Mouse (Mus musculus) monocyte, adult 2 months (primary cell): Measurements from ENCODE around the gene Il11ra2.
"Not testable (repeated sequence)": the region's sequence is repeated elsewhere in the genome, so short reads cannot be mapped to it uniquely, and the experiment has no call there.

Experiments used
- DNase-seq, 2 experiments: peaks; one replicate each; pipeline ENCODE4 v3.0.0; 2022; ENCODE audit warnings: low spot score in 2 of 2, low read depth in 1 of 2

The Il11ra2 gene

DNA sequence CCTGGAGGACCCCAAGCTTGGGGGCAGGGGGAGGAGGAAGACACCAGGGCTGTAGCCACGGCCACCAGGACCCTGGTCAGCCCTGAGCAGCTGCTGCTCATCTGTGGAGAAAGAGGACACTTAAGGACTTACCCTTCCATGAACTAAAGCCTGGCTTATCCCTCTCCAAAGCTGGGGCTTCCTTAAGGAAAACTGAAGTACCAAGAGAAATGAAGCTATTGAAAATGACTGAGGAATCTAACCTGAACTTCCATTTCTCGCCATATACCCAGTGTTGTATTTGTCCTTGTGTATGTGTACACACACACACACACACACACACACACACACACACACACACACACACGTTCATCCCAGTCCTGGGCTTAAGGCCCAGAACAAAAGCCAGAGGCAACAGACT lies at the start of gene Il11ra2:
Il11ra2 (minus strand) TSS at position 101 of the 400 bp plus-strand sequence.
- DNase-seq = not testable (repeated sequence)

DNA sequence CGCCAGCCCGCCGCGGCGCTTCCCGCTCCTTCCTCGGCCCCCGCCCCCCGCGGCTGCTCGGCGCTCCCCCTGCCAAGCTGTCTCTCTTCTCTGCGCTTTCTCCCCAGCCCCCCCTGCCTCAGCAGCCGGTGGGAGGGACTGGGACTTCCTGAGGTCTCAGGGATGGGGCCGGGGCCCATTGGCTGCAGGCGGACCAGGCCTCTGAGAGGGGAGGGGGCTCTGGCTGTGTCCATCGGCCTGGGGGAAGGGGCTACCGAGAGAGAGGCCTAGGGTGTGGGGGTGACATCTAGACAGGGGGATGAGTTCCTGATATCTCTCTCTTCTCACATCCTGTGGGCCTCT lies 20.5 kb upstream of the Il11ra2 start:
- DNase-seq = not testable (repeated sequence)

DNA sequence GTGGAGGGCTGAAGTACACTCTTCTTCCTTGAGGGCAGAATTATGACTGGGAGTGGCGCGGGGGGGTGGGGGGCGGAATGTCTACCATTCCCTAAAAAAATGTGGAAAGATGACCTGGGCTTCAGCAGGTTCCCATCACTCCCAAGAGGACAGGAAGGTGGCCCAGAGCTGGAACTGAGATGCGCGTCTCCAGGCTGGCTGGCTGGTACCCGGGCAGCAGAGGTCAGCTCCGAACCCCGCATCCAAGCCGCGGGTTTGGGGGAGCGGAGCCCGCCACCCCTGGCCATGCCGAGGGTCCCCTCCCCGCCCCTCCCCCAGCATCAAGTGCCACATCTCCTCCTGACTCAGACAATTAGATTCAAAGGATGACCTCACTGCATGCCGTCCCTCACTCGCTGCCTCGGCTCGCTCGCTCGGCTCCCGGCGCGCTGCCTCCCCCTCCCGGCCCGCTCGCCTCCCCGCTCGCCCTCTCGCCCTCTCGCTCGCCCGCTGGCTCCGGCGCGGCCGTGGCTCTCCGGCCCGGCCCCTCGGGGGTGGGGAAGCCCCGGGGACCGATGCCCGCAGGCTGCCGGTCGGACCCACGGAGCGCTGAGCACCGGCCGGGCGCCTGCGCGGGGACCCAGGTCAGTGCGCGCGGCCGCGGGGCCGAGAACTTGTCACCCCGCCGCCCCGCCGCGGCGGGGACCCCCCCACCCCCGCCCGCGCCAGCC lies 19.9 kb upstream of the Il11ra2 start:
- DNase-seq = not testable (repeated sequence)

DNA sequence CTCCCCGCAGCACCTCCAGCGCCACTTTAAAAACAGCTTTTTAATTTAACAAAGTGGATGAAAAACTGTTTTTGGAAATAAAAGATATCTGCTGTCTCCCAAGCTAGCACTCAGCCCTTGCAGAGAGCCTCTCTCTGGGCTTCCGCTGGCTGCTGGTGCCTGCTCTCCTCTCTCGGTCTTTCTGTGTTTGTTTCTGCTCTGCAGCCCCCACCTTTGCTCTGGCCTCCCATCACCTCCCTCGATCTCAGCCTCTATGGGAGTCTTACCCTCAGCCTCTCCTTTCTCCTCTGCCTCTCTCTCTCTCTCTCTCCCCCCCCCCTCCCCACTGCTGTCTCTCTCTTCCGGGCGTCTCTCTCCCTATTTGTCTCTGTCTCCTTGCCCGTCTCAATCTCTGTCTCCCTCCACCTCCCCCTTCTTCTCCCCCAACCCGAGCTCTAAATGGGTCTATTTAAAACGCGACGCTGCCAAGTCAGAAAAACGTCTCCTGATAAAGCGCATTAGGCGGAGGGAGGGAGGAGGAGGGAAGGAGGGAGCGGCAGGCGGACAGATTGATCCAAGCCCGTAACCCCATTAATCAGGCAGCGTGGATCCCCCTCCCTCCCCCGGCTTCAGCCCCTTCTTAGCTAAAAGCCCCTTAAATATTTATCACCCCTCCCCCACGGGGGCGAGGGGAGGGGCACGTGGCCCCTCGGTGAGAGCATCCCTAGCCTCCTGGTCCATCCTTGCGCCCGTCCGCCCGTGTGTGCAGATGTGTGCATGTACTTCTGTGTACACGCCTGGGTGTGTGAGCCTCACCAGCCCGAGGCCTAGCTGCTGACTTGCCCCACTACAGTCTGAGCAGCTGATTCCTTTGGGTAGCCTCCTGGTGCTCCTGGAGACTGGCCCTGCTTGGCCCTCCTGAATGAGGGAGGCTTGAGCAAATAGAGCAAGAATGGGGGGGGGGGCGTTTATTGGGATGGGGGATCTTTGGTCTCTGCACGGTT lies 19.0 kb upstream of the Il11ra2 start:
- DNase-seq = not testable (repeated sequence)

DNA sequence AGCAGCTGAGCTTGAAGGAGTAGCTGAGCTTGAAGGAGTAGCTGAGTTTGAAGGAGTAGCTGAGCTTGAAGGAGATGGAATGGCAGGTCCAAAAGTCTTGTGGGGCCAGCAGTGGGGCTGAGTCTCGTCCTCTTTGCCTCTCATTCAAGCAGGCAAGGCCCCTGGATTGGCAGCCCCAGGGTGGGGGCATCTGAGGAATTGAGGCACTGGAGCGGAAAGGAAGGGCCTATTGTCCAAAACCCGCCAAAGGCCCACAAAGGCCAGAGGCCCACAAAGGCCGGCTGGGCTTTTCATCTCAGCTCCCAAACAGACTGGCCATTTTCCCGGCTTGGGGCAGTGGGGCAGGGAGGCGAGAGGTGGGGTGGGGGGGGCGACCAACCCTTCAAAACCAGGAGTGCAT lies 17.7 kb upstream of the Il11ra2 start:
- DNase-seq = not testable (repeated sequence)

DNA sequence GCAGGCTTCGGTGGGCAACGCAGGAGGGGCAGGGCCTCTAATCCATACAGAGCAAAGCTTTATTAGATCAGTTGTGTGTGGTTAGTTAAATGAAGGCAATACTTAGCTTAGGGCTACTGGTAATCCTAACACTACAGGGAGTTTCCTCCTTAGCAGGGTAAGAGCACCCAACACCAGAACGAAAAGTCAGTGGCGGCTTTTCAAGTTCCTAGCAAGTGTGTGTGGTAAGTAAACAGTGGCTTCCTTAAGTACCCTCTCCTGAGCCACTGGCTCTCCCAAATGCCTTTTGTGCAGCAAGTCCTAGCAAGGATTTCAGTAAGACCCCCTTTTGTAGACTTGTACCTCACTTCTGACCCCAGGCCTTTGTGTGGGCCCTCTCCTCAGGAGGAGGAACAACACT lies 13.7 kb upstream of the Il11ra2 start:
- DNase-seq = not testable (repeated sequence)

DNA sequence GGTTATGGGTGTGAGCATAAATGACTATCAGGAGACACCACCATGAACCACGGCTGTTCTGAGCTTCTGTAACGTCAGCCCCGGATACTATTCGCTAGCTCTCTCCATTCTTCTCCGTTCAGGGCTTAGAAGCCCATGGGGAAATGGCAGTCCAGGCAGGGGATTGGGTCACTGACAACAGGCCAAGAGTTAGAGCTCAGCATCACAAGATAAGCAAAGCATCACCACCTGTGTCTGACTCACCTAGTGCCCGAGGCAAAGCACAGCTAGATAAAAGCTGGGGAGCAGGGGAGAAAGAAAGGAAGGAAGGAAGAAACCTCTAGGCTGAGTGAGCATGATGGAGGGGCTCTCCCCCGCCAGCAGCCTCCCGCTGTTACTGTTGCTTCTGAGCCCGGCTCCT lies 6.7 kb downstream of the Il11ra2 start, which contains the start of gene Ccl27b:
Ccl27b (plus strand) TSS at position 301 of the 400 bp plus-strand sequence.
- DNase-seq = not testable (repeated sequence)

DNA sequence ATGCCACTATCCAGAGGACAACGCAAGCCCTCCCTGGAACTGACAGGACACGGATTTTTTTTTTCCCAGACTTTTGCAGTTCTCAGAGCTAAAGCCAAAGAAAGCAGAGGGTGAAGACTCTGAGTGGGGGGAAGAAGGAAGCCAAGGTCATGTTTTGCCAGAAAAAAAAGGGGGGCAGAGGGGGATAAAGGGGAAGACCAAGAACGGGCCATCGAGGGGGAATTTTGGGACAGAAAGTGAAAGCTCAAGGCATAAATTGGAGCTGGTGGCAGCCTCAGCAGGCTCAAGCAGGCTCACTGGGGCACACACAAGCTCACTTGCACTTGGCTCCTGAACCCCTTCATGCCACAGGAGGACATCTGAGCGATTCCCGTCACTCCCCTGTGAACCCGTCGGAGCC lies 32.3 kb downstream of the Il11ra2 start, which contains the start of gene Gm2564:
Gm2564 (plus strand) TSS at position 301 of the 400 bp plus-strand sequence.
- not testable (repeated sequence) for DNase-seq

DNA sequence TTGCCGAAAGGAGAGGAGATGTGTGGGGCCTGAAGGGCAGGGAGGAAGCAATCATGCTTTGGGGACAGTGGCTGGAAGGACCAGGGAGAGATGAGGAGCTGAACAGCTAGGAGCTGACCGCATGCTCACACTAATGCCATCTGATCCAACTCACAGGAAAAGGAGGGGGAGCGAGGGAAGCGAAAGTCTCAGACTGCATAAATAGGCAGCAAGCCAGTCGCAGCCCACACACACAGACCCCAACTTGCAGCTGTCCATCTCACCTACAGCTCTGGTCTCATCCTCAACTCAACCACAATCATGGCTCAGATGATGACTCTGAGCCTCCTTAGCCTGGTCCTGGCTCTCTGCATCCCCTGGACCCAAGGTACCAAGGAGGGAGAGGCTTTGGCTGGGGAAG lies 49.8 kb downstream of the Il11ra2 start, which contains the start of gene Gm10591:
Gm10591 (plus strand) TSS at position 301 of the 400 bp plus-strand sequence.
- not testable (repeated sequence) for DNase-seq
